Mouse (Mus musculus): Measurements from ENCODE around the gene Tsc22d1.

- TF ChIP-seq POLR2AphosphoS2 (IDR thresholded peaks at IDR 0.05; ENCODE audit: insufficient read length, low read depth) (no peak), POLR2A (IDR thresholded peaks at IDR 0.05; ENCODE audit: insufficient read length, low read depth) (no peak)
Measured at GRCm38 (mm10) chr14:76460181-76460580, 45.4 kb downstream of the Tsc22d1 start.

Data from myocyte (in vitro differentiated cells).